Mouse (Mus musculus): ENCODE measurements at regions not wholly inside any gene's neighbourhood (a gene's known extent, or its start where the extent isn't known, plus 50 kb on each side); places are given as distances from the start of the nearest gene placed in this dataset.

GRCm38 (mm10) chr6:111917868-111918597 lies 355.5 kb upstream of the Lmcd1 start:
- intact Hi-C loops (cut with DNase I), result no loop called here
- Histone ChIP-seq H3K27ac (no peak overlapping the region), H3K4me3 (no peak overlapping the region)
- no peak for TF ChIP-seq CTCF (IDR thresholded peaks at IDR 0.05)
- DNase-seq, result no peak

DNA sequence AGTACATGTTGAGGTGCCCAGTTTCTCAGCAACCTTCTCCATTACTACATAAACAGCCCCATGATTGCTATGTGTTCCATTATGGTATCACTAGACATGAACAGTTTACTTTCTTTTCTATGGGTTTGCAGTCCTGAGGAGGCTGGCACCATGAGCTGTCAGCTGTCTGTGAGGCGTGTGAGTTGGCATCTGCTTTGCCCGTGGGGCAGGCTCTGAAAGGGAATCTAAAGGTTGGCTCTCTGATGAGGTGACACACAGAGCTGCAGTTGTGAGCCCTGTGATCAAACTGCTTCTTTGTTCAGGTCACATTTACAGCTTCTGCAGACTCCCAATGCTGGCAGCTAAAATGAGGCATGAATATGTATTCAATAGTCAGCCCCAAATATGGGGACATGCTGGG lies 341.0 kb upstream of the Lmcd1 start:
- no peak overlapping the region for H3K27ac ChIP-seq

GRCm38 (mm10) chr6:111954401-111954800 lies 319.2 kb upstream of the Lmcd1 start:
- no peak for DNase-seq
- no peak overlapping the region for H3K27ac ChIP-seq
- no peak for TF ChIP-seq CTCF (IDR thresholded peaks at IDR 0.05)
- intact Hi-C loops (cut with DNase I), result no loop called here
- no peak overlapping the region for H3K4me3 ChIP-seq

More for the DNA sequence above, 341.0 kb upstream of the Lmcd1 start:
- no peak overlapping the region for H3K4me3 ChIP-seq
- intact Hi-C loops (cut with DNase I), result no loop called here
- DNase-seq, result no peak
- TF ChIP-seq CTCF (IDR thresholded peaks at IDR 0.05), result no peak

- intact Hi-C loops (cut with DNase I), result no loop called here
- DNase-seq, result peak; percentile 42
- H3K27ac ChIP-seq, result no peak overlapping the region
- no peak overlapping the region for H3K4me3 ChIP-seq
- TF ChIP-seq CTCF (IDR thresholded peaks at IDR 0.05), result no peak
Measured at GRCm38 (mm10) chr6:111965766-111966165, 307.8 kb upstream of the Lmcd1 start.

DNA sequence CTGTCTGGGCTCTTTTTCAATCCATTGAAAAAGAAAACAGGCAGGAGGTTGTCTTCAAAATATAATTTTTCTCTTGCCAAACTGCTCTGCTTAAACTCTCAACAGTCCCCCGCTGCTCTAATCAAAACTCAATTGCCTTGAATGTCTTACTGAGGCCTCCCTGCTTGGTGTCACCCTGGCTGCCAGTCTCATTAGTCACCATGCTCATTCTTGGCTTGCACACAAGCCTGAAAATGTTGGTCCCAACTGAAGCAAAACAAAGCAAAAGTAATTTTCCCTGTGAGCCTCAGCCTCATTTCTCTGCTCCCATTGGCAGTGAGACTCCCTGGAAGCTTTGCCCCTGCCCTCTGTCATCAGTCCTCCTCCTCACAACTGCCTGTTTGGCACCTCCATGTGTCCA lies 288.1 kb upstream of the Lmcd1 start:
- intact Hi-C loops (cut with DNase I), result no loop called here
- H3K4me3 ChIP-seq, result no peak overlapping the region
- TF ChIP-seq CTCF (IDR thresholded peaks at IDR 0.05), result no peak
- no peak overlapping the region for H3K27ac ChIP-seq
- no peak for DNase-seq

- TF ChIP-seq CTCF (IDR thresholded peaks at IDR 0.05), result no peak
- no peak for DNase-seq
- Histone ChIP-seq H3K4me3 (no peak overlapping the region), H3K27ac (no peak overlapping the region)
- intact Hi-C loops (cut with DNase I), result no loop called here
Measured at GRCm38 (mm10) chr6:111995823-111996222, 277.7 kb upstream of the Lmcd1 start.

DNA sequence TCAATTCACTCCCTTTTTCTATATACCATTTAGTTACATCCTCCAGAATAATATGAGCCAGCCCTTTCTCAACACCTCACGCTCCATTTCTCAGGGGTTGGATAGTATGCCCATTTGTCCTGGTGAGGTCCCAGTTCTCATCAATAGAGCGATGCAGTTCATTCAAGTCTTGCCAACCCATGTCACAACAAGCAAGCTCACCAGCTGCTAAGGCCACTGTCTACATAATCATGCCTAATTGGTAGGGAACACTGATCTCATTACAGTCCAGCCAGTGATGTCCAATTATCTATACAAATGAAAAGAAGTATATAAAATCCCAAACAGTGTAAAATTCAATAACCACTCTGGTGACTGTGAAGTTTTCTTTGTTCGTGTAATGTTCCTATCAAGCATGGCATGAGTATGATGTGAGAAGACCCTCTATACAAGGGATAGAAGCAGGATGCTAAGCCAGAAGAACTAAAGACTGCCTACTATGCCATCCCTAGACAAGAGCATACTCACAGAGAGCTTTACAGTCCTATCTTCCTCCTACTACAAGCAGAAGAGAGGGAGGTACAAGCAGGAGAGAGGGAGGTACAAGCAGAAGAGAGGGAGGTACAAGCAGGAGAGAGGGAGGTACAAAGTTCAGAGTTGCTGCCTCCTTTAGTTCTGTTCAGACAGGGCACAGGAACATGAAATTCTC lies 269.6 kb upstream of the Lmcd1 start:
- DNase-seq, result no peak
- intact Hi-C loops (cut with DNase I), result no loop called here
- Histone ChIP-seq H3K4me3 (no peak overlapping the region), H3K27ac (no peak overlapping the region)
- TF ChIP-seq CTCF (IDR thresholded peaks at IDR 0.05), result no peak

DNA sequence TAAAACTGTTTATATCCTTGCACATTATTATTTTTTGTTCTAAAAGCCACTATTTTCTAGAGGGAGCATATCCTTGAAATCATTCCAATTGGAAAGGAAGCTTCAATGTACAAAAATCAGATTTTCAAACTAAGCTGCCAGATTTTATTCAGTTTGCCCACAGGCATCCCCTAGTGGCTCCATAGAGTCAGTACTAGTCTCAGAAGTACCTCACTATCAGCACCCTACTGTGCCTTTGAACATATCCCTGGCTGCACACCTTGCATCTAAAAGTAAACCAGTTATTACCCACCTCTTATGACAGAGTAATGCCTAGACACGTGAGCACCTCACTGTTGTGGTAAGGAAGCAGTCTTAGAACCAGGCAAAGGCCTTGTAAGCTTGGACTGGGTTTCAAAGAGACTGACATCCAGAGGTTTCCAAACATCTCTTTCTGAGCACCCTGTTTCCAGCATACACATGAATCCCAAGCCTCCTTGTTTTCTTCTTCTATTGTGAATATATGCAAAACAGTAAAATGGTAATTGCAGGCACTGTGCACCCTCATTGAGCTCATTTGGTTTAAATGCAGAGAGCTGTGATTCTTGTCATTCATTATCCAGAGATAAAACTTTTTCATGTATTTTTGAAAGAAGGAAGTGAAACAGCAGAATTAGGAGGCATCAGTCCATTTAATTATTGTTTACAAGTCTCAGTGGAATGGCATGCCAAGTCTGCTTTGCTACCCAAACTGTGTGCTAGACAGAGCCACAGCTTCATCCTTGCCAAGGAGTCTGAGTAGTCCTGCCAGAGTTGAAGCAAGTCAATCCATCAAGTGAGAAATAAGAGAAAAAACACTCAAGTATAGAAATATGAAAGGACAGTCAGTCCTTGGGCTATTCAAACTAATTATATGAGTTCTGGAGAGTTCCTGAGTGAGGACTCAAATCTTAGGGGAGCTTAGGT lies 247.0 kb upstream of the Lmcd1 start:
- no peak for DNase-seq
- intact Hi-C loops (cut with DNase I), result no loop called here
- no peak for TF ChIP-seq CTCF (IDR thresholded peaks at IDR 0.05)

GRCm38 (mm10) chr6:112050548-112051184 lies 222.9 kb upstream of the Lmcd1 start:
- no peak for TF ChIP-seq CTCF (IDR thresholded peaks at IDR 0.05)
- Histone ChIP-seq H3K27ac (no peak overlapping the region), H3K4me3 (no peak overlapping the region)
- DNase-seq, result no peak
- intact Hi-C loops (cut with DNase I), result no loop called here

More for the DNA sequence above, 247.0 kb upstream of the Lmcd1 start:
- no peak overlapping the region for H3K27ac ChIP-seq
- no peak overlapping the region for H3K4me3 ChIP-seq

GRCm38 (mm10) chr6:112052193-112052592 lies 221.4 kb upstream of the Lmcd1 start:
- no peak for TF ChIP-seq CTCF (IDR thresholded peaks at IDR 0.05)
- intact Hi-C loops (cut with DNase I), result no loop called here
- no peak for DNase-seq
- no peak overlapping the region for H3K27ac ChIP-seq
- no peak overlapping the region for H3K4me3 ChIP-seq

- H3K4me3 ChIP-seq, result no peak overlapping the region
Measured at GRCm38 (mm10) chr6:112057895-112058294, 215.7 kb upstream of the Lmcd1 start.

DNA sequence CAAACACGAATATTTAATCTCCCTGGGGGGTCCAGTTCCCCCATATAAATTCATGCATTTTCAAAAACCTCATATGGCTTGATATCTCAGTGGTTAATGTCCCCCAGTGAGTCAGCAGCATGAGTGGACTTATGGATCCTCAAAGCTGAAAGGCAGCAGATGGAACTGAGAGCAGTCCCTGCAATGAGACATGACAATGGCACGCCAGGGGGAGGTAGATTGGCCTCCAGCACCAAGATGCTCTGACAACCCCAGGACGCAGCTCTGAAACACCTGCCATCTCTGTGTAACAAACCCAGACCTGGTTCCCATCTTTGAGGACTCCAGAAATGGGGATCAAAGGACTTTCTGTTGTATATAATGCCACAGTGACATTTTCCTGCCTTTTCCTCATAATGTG lies 210.6 kb upstream of the Lmcd1 start:
- intact Hi-C loops (cut with DNase I), result no loop called here
- no peak for DNase-seq
- Histone ChIP-seq H3K27ac (no peak overlapping the region), H3K4me3 (no peak overlapping the region)
- TF ChIP-seq CTCF (IDR thresholded peaks at IDR 0.05), result no peak

More at GRCm38 (mm10) chr6:112057895-112058294, 215.7 kb upstream of the Lmcd1 start:
- no peak for TF ChIP-seq CTCF (IDR thresholded peaks at IDR 0.05)
- intact Hi-C loops (cut with DNase I), result no loop called here
- H3K27ac ChIP-seq, result no peak overlapping the region
- no peak for DNase-seq

Data from gastrocnemius, adult 2 months (tissue).